Mouse (Mus musculus): ENCODE results near the gene Tmem210. TPM values are rescaled to one million over a fixed set of nuclear protein-coding genes. Genes with fewer than 3 reads are reported as not detected.
A peak's percentile ranks its signal among the peaks of the same experiment; 100 is the strongest.

Gene Tmem210
- total RNA-seq, 1 experiment: not detected

DNA sequence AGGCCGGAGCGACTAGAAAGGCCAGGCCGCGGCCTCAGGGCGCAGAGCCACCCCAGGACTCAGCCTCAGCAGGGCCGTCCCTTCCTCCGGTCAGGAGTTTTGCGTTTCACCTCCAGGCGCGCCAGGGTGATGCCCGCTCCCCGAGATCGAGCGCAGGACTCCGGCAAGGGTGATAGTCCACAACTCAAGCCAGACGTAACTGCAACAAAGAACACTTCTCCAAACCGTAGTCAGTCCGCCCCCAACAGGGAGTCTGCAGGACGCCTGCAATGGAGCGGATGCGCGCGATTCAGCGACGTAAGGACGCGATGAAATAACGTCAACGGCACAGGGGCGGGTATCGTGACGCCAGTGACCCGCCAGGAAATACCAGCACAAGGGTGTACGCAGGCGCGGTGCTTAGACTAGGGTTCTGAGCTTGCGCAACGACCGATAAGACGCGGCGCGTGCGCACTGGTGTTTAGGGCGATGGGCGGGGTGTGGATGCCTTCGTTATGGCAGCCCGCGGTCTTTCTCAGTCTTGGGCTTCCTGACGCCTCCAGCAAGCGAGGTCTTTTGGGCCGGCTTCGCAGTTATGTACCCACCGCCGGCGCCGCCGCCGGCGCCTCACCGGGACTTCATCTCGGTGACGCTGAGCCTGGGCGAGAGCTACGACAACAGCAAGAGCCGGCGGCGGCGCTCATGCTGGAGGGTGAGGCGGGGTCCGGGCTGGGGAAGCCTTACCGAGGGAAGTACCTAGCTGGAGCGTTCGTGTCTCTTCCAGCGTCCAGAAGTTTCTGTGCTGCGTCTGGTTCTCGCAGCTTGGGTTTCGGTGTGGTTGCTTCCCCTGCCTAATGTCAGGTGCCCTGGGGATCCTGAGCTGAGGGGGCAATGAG is 44.6 kb downstream of the Tmem210 start, which contains the start of gene Man1b1:
Gene Man1b1, plus strand, starts transcription at position 53 of the 875 bp plus-strand sequence.
- DNase-seq (ENCODE audit: low read depth, low spot score): peak; percentile 98
- in situ Hi-C loops (cut with MboI; ENCODE audit: low sequenced_read_pairs in 2 of 2, unreplicated experiment in 2 of 2): no loop called here
- H3K9ac ChIP-seq (ENCODE audit: insufficient read depth, low read depth, low read length, poor library complexity, severe bottlenecking): peak within 1 kb of the TSS; percentile 90
- H3K9me3 ChIP-seq (ENCODE audit: control insufficient read depth, insufficient read depth, low read depth, low read length): no peaks in the 10 kb centered on the region
- TF ChIP-seq CHD2 (IDR thresholded peaks at IDR 0.05; ENCODE audit: low read depth, low read length) (no peak), HCFC1 (IDR thresholded peaks at IDR 0.05; ENCODE audit: borderline replicate concordance, insufficient read depth, low read length) (peak; percentile 82; the same call in 1 of the 2 replicates)
- H3K4me1 ChIP-seq (ENCODE audit: control insufficient read depth in 2 of 2, insufficient read depth in 2 of 2, low read length in 2 of 2, poor library complexity in 1 of 2): peaks cover 0 to 4% of the 10 kb centered on the region in 2 experiments; a peak in 1 of 4 replicates
- H3K4me3 ChIP-seq (ENCODE audit: insufficient read depth in 1 of 2, low read depth in 1 of 2, low read length in 2 of 2, poor library complexity in 1 of 2, severe bottlenecking in 1 of 2): peak within 1 kb of the TSS; percentile 85 to 93
- H3K36me3 ChIP-seq (ENCODE audit: control insufficient read depth, insufficient read depth, low read length, poor library complexity, severe bottlenecking): peaks cover 23% of the 10 kb centered on the region
- peak within 1 kb of the TSS; percentile 80 for H3K27ac ChIP-seq (ENCODE audit: insufficient read depth, low read depth, low read length, poor library complexity, severe bottlenecking)

DNA sequence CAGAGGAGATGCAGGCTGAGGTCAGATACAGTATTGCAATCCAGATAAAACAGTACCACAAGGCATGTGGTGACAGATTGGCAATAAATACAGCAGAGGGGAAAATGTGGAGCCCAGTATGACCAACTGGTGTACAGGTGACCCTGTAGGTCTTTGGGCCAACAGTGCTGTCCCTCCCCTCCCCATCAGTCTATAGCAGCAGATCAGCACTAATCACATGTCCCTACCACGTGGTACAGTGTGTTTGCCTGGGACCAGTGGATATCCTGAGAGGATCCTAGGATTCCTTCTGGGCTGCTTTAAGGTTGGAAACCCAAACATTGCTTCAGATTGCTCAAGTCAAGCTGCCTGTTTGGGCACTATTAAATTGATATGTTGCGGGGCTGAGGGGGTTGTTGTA is 45.6 kb downstream of the Tmem210 start:
- H3K9ac ChIP-seq (ENCODE audit: insufficient read depth, low read depth, low read length, poor library complexity, severe bottlenecking): peak overlapping the region; percentile 81; the same call in 1 of the 2 replicates
- TF ChIP-seq ZC3H11A (IDR thresholded peaks at IDR 0.05; ENCODE audit: borderline replicate concordance, low read depth, low read length): no peak
- TF ChIP-seq MAFK (IDR thresholded peaks at IDR 0.05; ENCODE audit: insufficient read depth, low read depth, low read length): no peak
- no peak for TF ChIP-seq CHD2 (IDR thresholded peaks at IDR 0.05; ENCODE audit: low read depth, low read length)
- TF ChIP-seq ZNF384 (IDR thresholded peaks at IDR 0.05; ENCODE audit: low read depth, low read length): no peak
- TF ChIP-seq HCFC1 (IDR thresholded peaks at IDR 0.05; ENCODE audit: borderline replicate concordance, insufficient read depth, low read length): no peak
- H3K4me3 ChIP-seq (ENCODE audit: insufficient read depth in 1 of 2, low read depth in 1 of 2, low read length in 2 of 2, poor library complexity in 1 of 2, severe bottlenecking in 1 of 2): peak overlapping the region; percentile 85 to 88
- no peak overlapping the region for H3K27ac ChIP-seq (ENCODE audit: insufficient read depth, low read depth, low read length, poor library complexity, severe bottlenecking)
- in situ Hi-C loops (cut with MboI; ENCODE audit: low sequenced_read_pairs in 2 of 2, unreplicated experiment in 2 of 2): no loop called here
- no peaks in the 10 kb centered on the region for H3K9me3 ChIP-seq (ENCODE audit: control insufficient read depth, insufficient read depth, low read depth, low read length)
- H3K4me1 ChIP-seq (ENCODE audit: control insufficient read depth in 2 of 2, insufficient read depth in 2 of 2, low read length in 2 of 2, poor library complexity in 1 of 2): peaks cover 0 to 4% of the 10 kb centered on the region in 2 experiments; a peak in 1 of 4 replicates
- no peak for DNase-seq (ENCODE audit: low read depth, low spot score)
- H3K36me3 ChIP-seq (ENCODE audit: control insufficient read depth, insufficient read depth, low read length, poor library complexity, severe bottlenecking): peaks cover 30% of the 10 kb centered on the region

DNA sequence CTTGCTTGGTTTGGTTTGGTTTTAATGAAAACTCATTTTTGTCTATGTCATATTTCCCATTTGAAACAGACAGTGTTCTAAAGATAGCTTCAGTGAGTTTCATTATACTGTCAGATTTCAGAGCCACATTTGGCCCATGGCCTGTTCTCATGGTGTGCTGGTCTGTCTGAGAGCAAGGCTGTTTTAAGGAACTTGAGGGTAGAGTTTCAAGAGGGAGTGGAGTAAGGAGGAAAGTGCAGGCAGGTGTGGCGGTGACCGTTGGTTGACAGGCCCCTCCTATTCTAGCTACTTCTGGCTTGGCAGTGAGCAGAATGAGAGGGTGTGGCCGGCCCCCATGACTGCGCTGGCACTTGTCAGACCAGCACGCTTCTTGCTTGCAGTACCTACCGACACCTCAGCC is 50.4 kb downstream of the Tmem210 start:
- Histone ChIP-seq H3K4me1 (ENCODE audit: control insufficient read depth in 2 of 2, insufficient read depth in 2 of 2, low read length in 2 of 2, poor library complexity in 1 of 2) (peaks cover 0 to 4% of the 10 kb centered on the region in 2 experiments; a peak in 1 of 4 replicates), H3K27ac (ENCODE audit: insufficient read depth, low read depth, low read length, poor library complexity, severe bottlenecking) (no peak overlapping the region), H3K9me3 (ENCODE audit: control insufficient read depth, insufficient read depth, low read depth, low read length) (no peaks in the 10 kb centered on the region), H3K9ac (ENCODE audit: insufficient read depth, low read depth, low read length, poor library complexity, severe bottlenecking) (no peak overlapping the region), H3K36me3 (ENCODE audit: control insufficient read depth, insufficient read depth, low read length, poor library complexity, severe bottlenecking) (peaks cover 45% of the 10 kb centered on the region), H3K4me3 (ENCODE audit: insufficient read depth in 1 of 2, low read depth in 1 of 2, low read length in 2 of 2, poor library complexity in 1 of 2, severe bottlenecking in 1 of 2) (no peak overlapping the region)
- in situ Hi-C loops (cut with MboI; ENCODE audit: low sequenced_read_pairs in 2 of 2, unreplicated experiment in 2 of 2): no loop called here
- DNase-seq (ENCODE audit: low read depth, low spot score): no peak
- TF ChIP-seq CHD2 (IDR thresholded peaks at IDR 0.05; ENCODE audit: low read depth, low read length) (no peak), ZC3H11A (IDR thresholded peaks at IDR 0.05; ENCODE audit: borderline replicate concordance, low read depth, low read length) (no peak), ZNF384 (IDR thresholded peaks at IDR 0.05; ENCODE audit: low read depth, low read length) (no peak), MAFK (IDR thresholded peaks at IDR 0.05; ENCODE audit: insufficient read depth, low read depth, low read length) (no peak), HCFC1 (IDR thresholded peaks at IDR 0.05; ENCODE audit: borderline replicate concordance, insufficient read depth, low read length) (no peak)

Other genes with a start within 250 kb of the Tmem210 start
- gene Nsmf, start 233.8 kb upstream of the Tmem210 start, total RNA-seq (2012; rRNA removed): 9.3 and 10.4 TPM in 2 replicates
- gene Entpd8, start 207.8 kb upstream of the Tmem210 start, total RNA-seq (2012; rRNA removed): not detected in 2 replicates
- 0.22 TPM in 1 of 2 replicates, not detected in the other for gene Noxa1, start 193.0 kb upstream of the Tmem210 start, total RNA-seq (2012; rRNA removed)
- 1.9 and 2.1 TPM in 2 replicates for gene Nrarp, start 107.4 kb upstream of the Tmem210 start, total RNA-seq (2012; rRNA removed)
- 11.1 and 17.0 TPM in 2 replicates for gene Tor4a, start 91.3 kb upstream of the Tmem210 start, total RNA-seq (2012; rRNA removed)
- 50.9 and 60.9 TPM in 2 replicates for gene Nelfb, start 76.7 kb upstream of the Tmem210 start, total RNA-seq (2012; rRNA removed)
- gene Stpg3, start 73.5 kb upstream of the Tmem210 start, total RNA-seq (2012; rRNA removed): 0.45 and 1.1 TPM in 2 replicates
- 0.49 and 0.74 TPM in 2 replicates for gene Fam166a, start 69.4 kb upstream of the Tmem210 start, total RNA-seq (2012; rRNA removed)
- gene Tubb4b, start 63.4 kb upstream of the Tmem210 start, total RNA-seq (2012; rRNA removed): 745 and 819 TPM in 2 replicates
- 0.67 and 1.8 TPM in 2 replicates for gene Slc34a3, start 53.8 kb upstream of the Tmem210 start, total RNA-seq (2012; rRNA removed)
- 0.18 and 0.21 TPM in 2 replicates for gene Rnf224, start 51.4 kb upstream of the Tmem210 start, total RNA-seq (2012; rRNA removed)
- 4.8 and 6.1 TPM in 2 replicates for gene Rnf208, start 45.9 kb upstream of the Tmem210 start, total RNA-seq (2012; rRNA removed)
- 0.58 and 0.63 TPM in 2 replicates for gene Cysrt1, start 45.7 kb upstream of the Tmem210 start, total RNA-seq (2012; rRNA removed)
- gene AL732309.1, start 41.3 kb upstream of the Tmem210 start, total RNA-seq (2012; rRNA removed): 14.5 and 32.9 TPM in 2 replicates
- 20.2 and 27.8 TPM in 2 replicates for gene Tmem203, start 32.7 kb upstream of the Tmem210 start, total RNA-seq (2012; rRNA removed)
- 21.6 and 31.4 TPM in 2 replicates for gene Tprn, start 25.5 kb upstream of the Tmem210 start, total RNA-seq (2012; rRNA removed)
- 52.4 and 70.6 TPM in 2 replicates for gene Ssna1, start 15.7 kb upstream of the Tmem210 start, total RNA-seq (2012; rRNA removed)
- gene Anapc2, start 15.7 kb upstream of the Tmem210 start, total RNA-seq (2012; rRNA removed): 25.2 and 30.8 TPM in 2 replicates
- gene Lrrc26, start 1.8 kb downstream of the Tmem210 start, total RNA-seq (2012; rRNA removed): 0.21 TPM in 1 of 2 replicates, not detected in the other
- 2.5 and 8.3 TPM in 2 replicates for gene Grin1, start 31.0 kb downstream of the Tmem210 start, total RNA-seq (2012; rRNA removed)
- 73.0 and 100 TPM in 2 replicates for gene Man1b1, start 44.2 kb downstream of the Tmem210 start, total RNA-seq (2012; rRNA removed)
- gene Dpp7, start 68.2 kb downstream of the Tmem210 start, total RNA-seq (2012; rRNA removed): 60.2 and 141 TPM in 2 replicates
- gene Uap1l1, start 77.5 kb downstream of the Tmem210 start, total RNA-seq (2012; rRNA removed): 18.7 and 22.0 TPM in 2 replicates
- gene Sapcd2, start 84.2 kb downstream of the Tmem210 start, total RNA-seq (2012; rRNA removed): 34.4 and 53.8 TPM in 2 replicates
- gene Entpd2, start 107.7 kb downstream of the Tmem210 start, total RNA-seq (2012; rRNA removed): 0.76 and 2.4 TPM in 2 replicates
- 28.3 and 43.8 TPM in 2 replicates for gene Npdc1, start 111.2 kb downstream of the Tmem210 start, total RNA-seq (2012; rRNA removed)
- 0.37 TPM in 1 of 2 replicates, not detected in the other for gene Fut7, start 135.1 kb downstream of the Tmem210 start, total RNA-seq (2012; rRNA removed)
- 12.6 and 21.9 TPM in 2 replicates for gene Abca2, start 140.6 kb downstream of the Tmem210 start, total RNA-seq (2012; rRNA removed)
- 0.32 and 1.5 TPM in 2 replicates for gene Clic3, start 168.7 kb downstream of the Tmem210 start, total RNA-seq (2012; rRNA removed)
- gene Paxx, start 172.9 kb downstream of the Tmem210 start, total RNA-seq (2012; rRNA removed): 4.8 and 7.2 TPM in 2 replicates
- 0.98 and 1.3 TPM in 2 replicates for gene Ptgds, start 181.9 kb downstream of the Tmem210 start, total RNA-seq (2012; rRNA removed)
- gene Lcn12, start 205.8 kb downstream of the Tmem210 start, total RNA-seq (2012; rRNA removed): not detected in 2 replicates
- gene Fbxw5, start 212.6 kb downstream of the Tmem210 start, total RNA-seq (2012; rRNA removed): 24.5 and 33.3 TPM in 2 replicates
- gene C8g, start 213.6 kb downstream of the Tmem210 start, total RNA-seq (2012; rRNA removed): 2.1 and 4.7 TPM in 2 replicates